Mouse (Mus musculus): ENCODE results near the gene Tmem231. TPM values are rescaled to one million over a fixed set of nuclear protein-coding genes. Genes with fewer than 3 reads are reported as not detected.

The Tmem231 gene
- polyA plus RNA-seq, 1 experiment from 2014 or later, result 35.3 TPM

- POLR2A ChIA-PET, result no interaction called here
- no peaks in the 10 kb centered on the region for H3K27me3 ChIP-seq
- no peak for ATAC-seq
- no peak for DNase-seq (ENCODE audit: low read depth, low spot score)
- in situ Hi-C loops (cut with MboI; ENCODE audit: low pct_unique_long_range_greater_than_20kb), result no loop called here
- no peak for TF ChIP-seq CTCF (IDR thresholded peaks at IDR 0.05)
- CTCF ChIA-PET, result no interaction called here
Observed at GRCm38 (mm10) chr8:111909621-111910450, 23.8 kb downstream of the Tmem231 start, which contains the start of gene Chst5. Gene Chst5, minus strand, starts transcription at chr8:111910447.

- CTCF ChIA-PET, result interaction anchor here (1.5 to 3.1 kb wide), 2 partner anchors 18 to 24 kb away, joined by 3 to 9 read pairs; no protein-coding TSS in a partner anchor
- H3K27me3 ChIP-seq, result no peaks in the 10 kb centered on the region
- POLR2A ChIA-PET, result no interaction called here
- TF ChIP-seq CTCF (IDR thresholded peaks at IDR 0.05), result no peak
- no peak for DNase-seq (ENCODE audit: low read depth, low spot score)
- in situ Hi-C loops (cut with MboI; ENCODE audit: low pct_unique_long_range_greater_than_20kb), result no loop called here
- no peak for ATAC-seq
Observed at GRCm38 (mm10) chr8:111905500-111906121, 28.1 kb downstream of the Tmem231 start.

- ATAC-seq (peak; percentile 65), DNase-seq (ENCODE audit: low read depth, low spot score) (no peak)
- in situ Hi-C loops (cut with MboI; ENCODE audit: low pct_unique_long_range_greater_than_20kb), result no loop called here
- no peak for TF ChIP-seq CTCF (IDR thresholded peaks at IDR 0.05)
- POLR2A ChIA-PET, result no interaction called here
- CTCF ChIA-PET, result no interaction called here
- no peaks in the 10 kb centered on the region for H3K27me3 ChIP-seq
Observed at GRCm38 (mm10) chr8:111902080-111902479, 31.6 kb downstream of the Tmem231 start.

GRCm38 (mm10) chr8:111898586-111898985, 35.1 kb downstream of the Tmem231 start:
- no peak for DNase-seq (ENCODE audit: low read depth, low spot score)
- ChIA-PET POLR2A (no interaction called here), CTCF (no interaction called here)
- H3K27me3 ChIP-seq, result no peaks in the 10 kb centered on the region
- no peak for ATAC-seq
- no peak for TF ChIP-seq CTCF (IDR thresholded peaks at IDR 0.05)
- in situ Hi-C loops (cut with MboI; ENCODE audit: low pct_unique_long_range_greater_than_20kb), result no loop called here

- no peak for TF ChIP-seq CTCF (IDR thresholded peaks at IDR 0.05)
- ChIA-PET POLR2A (no interaction called here), CTCF (interaction anchor here (0.8 to 3.5 kb wide), 3 partner anchors 12 to 1055 kb away, joined by 3 to 10 read pairs (median 4); no protein-coding TSS in a partner anchor)
- H3K27me3 ChIP-seq, result no peaks in the 10 kb centered on the region
- ATAC-seq (no peak), DNase-seq (ENCODE audit: low read depth, low spot score) (no peak)
- in situ Hi-C loops (cut with MboI; ENCODE audit: low pct_unique_long_range_greater_than_20kb), result no loop called here
Observed at GRCm38 (mm10) chr8:111894955-111895354, 38.7 kb downstream of the Tmem231 start.

GRCm38 (mm10) chr8:111892615-111893014, 41.1 kb downstream of the Tmem231 start:
- no peak for TF ChIP-seq CTCF (IDR thresholded peaks at IDR 0.05)
- H3K27me3 ChIP-seq, result no peaks in the 10 kb centered on the region
- no peak for ATAC-seq
- in situ Hi-C loops (cut with MboI; ENCODE audit: low pct_unique_long_range_greater_than_20kb), result no loop called here
- DNase-seq (ENCODE audit: low read depth, low spot score), result no peak
- ChIA-PET CTCF (interaction anchor here (1.2 kb wide), 1 partner anchor 16 kb away, joined by 4 read pairs; the partner anchor contains the start of gene Tmem170), POLR2A (no interaction called here)

GRCm38 (mm10) chr8:111891983-111892382, 41.7 kb downstream of the Tmem231 start:
- TF ChIP-seq CTCF (IDR thresholded peaks at IDR 0.05), result no peak
- ChIA-PET CTCF (interaction anchor here (1.2 kb wide), 1 partner anchor 15 kb away, joined by 4 read pairs; the partner anchor contains the start of gene Tmem170), POLR2A (no interaction called here)
- in situ Hi-C loops (cut with MboI; ENCODE audit: low pct_unique_long_range_greater_than_20kb), result no loop called here
- ATAC-seq, result no peak
- no peaks in the 10 kb centered on the region for H3K27me3 ChIP-seq
- no peak for DNase-seq (ENCODE audit: low read depth, low spot score)

GRCm38 (mm10) chr8:111890911-111891303, 42.8 kb downstream of the Tmem231 start:
- in situ Hi-C loops (cut with MboI; ENCODE audit: low pct_unique_long_range_greater_than_20kb), result no loop called here
- DNase-seq (ENCODE audit: low read depth, low spot score), result no peak
- ChIA-PET CTCF (no interaction called here), POLR2A (no interaction called here)
- no peaks in the 10 kb centered on the region for H3K27me3 ChIP-seq
- no peak for ATAC-seq
- TF ChIP-seq CTCF (IDR thresholded peaks at IDR 0.05), result no peak

GRCm38 (mm10) chr8:111889931-111890910, 43.5 kb downstream of the Tmem231 start:
- in situ Hi-C loops (cut with MboI; ENCODE audit: low pct_unique_long_range_greater_than_20kb), result loop anchor here (5.0 kb wide), 1 partner anchor 32 kb away; no protein-coding TSS in a partner anchor
- POLR2A ChIA-PET, result no interaction called here
- H3K27me3 ChIP-seq, result no peaks in the 10 kb centered on the region
- DNase-seq (ENCODE audit: low read depth, low spot score) (no peak), ATAC-seq (no peak)
- no peak for TF ChIP-seq CTCF (IDR thresholded peaks at IDR 0.05)
- CTCF ChIA-PET, result no interaction called here

- ATAC-seq (peak; percentile 51), DNase-seq (ENCODE audit: low read depth, low spot score) (peak; percentile 50)
- POLR2A ChIA-PET, result no interaction called here
- H3K27me3 ChIP-seq, result no peaks in the 10 kb centered on the region
- TF ChIP-seq CTCF (IDR thresholded peaks at IDR 0.05), result no peak
- CTCF ChIA-PET, result interaction anchor here (1.1 kb wide), 1 partner anchor 102 kb away, joined by 3 read pairs; no protein-coding TSS in a partner anchor
- in situ Hi-C loops (cut with MboI; ENCODE audit: low pct_unique_long_range_greater_than_20kb), result loop anchor here (5.0 kb wide), 1 partner anchor 34 kb away; no protein-coding TSS in a partner anchor
Observed at GRCm38 (mm10) chr8:111888091-111888650, 45.5 kb downstream of the Tmem231 start.
